Mouse (Mus musculus): ENCODE measurements around the gene A4gnt. TPM values are rescaled to one million over a fixed set of nuclear protein-coding genes. Genes with fewer than 3 reads are reported as not detected.

Gene A4gnt
- polyA plus RNA-seq, 1 experiment from 2014 or later = not detected

- 94% methylated on average over 13 of the region's 13 CpGs for WGBS
Observed at GRCm38 (mm10) chr9:99637736-99638135, 25.4 kb downstream of the A4gnt start.

GRCm38 (mm10) chr9:99639957-99640356 lies 27.7 kb downstream of the A4gnt start:
- no peak overlapping the region for H3K4me2 ChIP-seq (replicated peaks)
- H3K4me3 ChIP-seq = no peak overlapping the region
- no peaks in the 10 kb centered on the region for H3K27me3 ChIP-seq
- H3K27ac ChIP-seq = no peak overlapping the region
- 89% methylated on average over 5 of the region's 5 CpGs for WGBS
- no peak overlapping the region for H3K9ac ChIP-seq
- H3K4me1 ChIP-seq = no peaks in the 10 kb centered on the region
- no peak for ATAC-seq (ENCODE audit: low FRiP score, low read depth)
- H3K36me3 ChIP-seq = peaks cover 75% of the 10 kb centered on the region
- H3K9me3 ChIP-seq = no peaks in the 10 kb centered on the region

More at GRCm38 (mm10) chr9:99637736-99638135, 25.4 kb downstream of the A4gnt start:
- H3K4me2 ChIP-seq (replicated peaks) = no peak overlapping the region
- no peak for ATAC-seq (ENCODE audit: low FRiP score, low read depth)
- H3K4me3 ChIP-seq = no peak overlapping the region
- no peak overlapping the region for H3K27ac ChIP-seq
- no peaks in the 10 kb centered on the region for H3K4me1 ChIP-seq
- H3K36me3 ChIP-seq = peaks cover 81% of the 10 kb centered on the region
- H3K27me3 ChIP-seq = no peaks in the 10 kb centered on the region
- no peak overlapping the region for H3K9ac ChIP-seq
- no peaks in the 10 kb centered on the region for H3K9me3 ChIP-seq

- ATAC-seq (ENCODE audit: low FRiP score, low read depth) = no peak
- no peaks in the 10 kb centered on the region for H3K4me1 ChIP-seq
- H3K4me3 ChIP-seq = no peak overlapping the region
- 90% methylated on average over 6 of the region's 6 CpGs for WGBS
- H3K4me2 ChIP-seq (replicated peaks) = no peak overlapping the region
- H3K9me3 ChIP-seq = no peaks in the 10 kb centered on the region
- H3K36me3 ChIP-seq = peaks cover 76% of the 10 kb centered on the region
- no peaks in the 10 kb centered on the region for H3K27me3 ChIP-seq
- no peak overlapping the region for H3K9ac ChIP-seq
- H3K27ac ChIP-seq = no peak overlapping the region
Observed at GRCm38 (mm10) chr9:99645416-99645815, 33.1 kb downstream of the A4gnt start.

GRCm38 (mm10) chr9:99646102-99646501 lies 33.8 kb downstream of the A4gnt start:
- ATAC-seq (ENCODE audit: low FRiP score, low read depth) = no peak
- Histone ChIP-seq H3K4me2 (replicated peaks) (no peak overlapping the region), H3K27me3 (no peaks in the 10 kb centered on the region), H3K36me3 (peaks cover 83% of the 10 kb centered on the region), H3K4me1 (no peaks in the 10 kb centered on the region), H3K27ac (no peak overlapping the region), H3K4me3 (no peak overlapping the region), H3K9me3 (no peaks in the 10 kb centered on the region), H3K9ac (no peak overlapping the region)
- WGBS = 89% methylated on average over 6 of the region's 6 CpGs

GRCm38 (mm10) chr9:99660756-99661155 lies 48.5 kb downstream of the A4gnt start:
- H3K4me3 ChIP-seq = no peak overlapping the region
- H3K4me2 ChIP-seq (replicated peaks) = no peak overlapping the region
- no peaks in the 10 kb centered on the region for H3K4me1 ChIP-seq
- H3K27me3 ChIP-seq = no peaks in the 10 kb centered on the region
- no peak for ATAC-seq (ENCODE audit: low FRiP score, low read depth)
- 79% methylated on average over 10 of the region's 10 CpGs for WGBS
- H3K27ac ChIP-seq = no peak overlapping the region
- H3K36me3 ChIP-seq = peaks cover 91% of the 10 kb centered on the region
- no peak overlapping the region for H3K9ac ChIP-seq
- no peaks in the 10 kb centered on the region for H3K9me3 ChIP-seq

- ATAC-seq (ENCODE audit: low FRiP score, low read depth) = no peak
- 76% methylated on average over 16 of the region's 16 CpGs for WGBS
Observed at GRCm38 (mm10) chr9:99661606-99662166, 49.4 kb downstream of the A4gnt start.

GRCm38 (mm10) chr9:99662406-99662805 lies 50.1 kb downstream of the A4gnt start:
- no peaks in the 10 kb centered on the region for H3K4me1 ChIP-seq
- H3K4me3 ChIP-seq = no peak overlapping the region
- H3K9me3 ChIP-seq = no peaks in the 10 kb centered on the region
- no peak overlapping the region for H3K27ac ChIP-seq
- 32% methylated on average over 7 of the region's 7 CpGs for WGBS
- peak; percentile 25; the same call in 1 of the 2 replicates for ATAC-seq (ENCODE audit: low FRiP score, low read depth)
- no peak overlapping the region for H3K9ac ChIP-seq
- no peaks in the 10 kb centered on the region for H3K27me3 ChIP-seq
- H3K4me2 ChIP-seq (replicated peaks) = no peak overlapping the region
- H3K36me3 ChIP-seq = peaks cover 91% of the 10 kb centered on the region

More at GRCm38 (mm10) chr9:99661606-99662166, 49.4 kb downstream of the A4gnt start:
- Histone ChIP-seq H3K36me3 (peaks cover 91% of the 10 kb centered on the region), H3K27me3 (no peaks in the 10 kb centered on the region), H3K27ac (no peak overlapping the region), H3K9ac (no peak overlapping the region), H3K4me3 (no peak overlapping the region), H3K4me1 (no peaks in the 10 kb centered on the region), H3K4me2 (replicated peaks) (no peak overlapping the region), H3K9me3 (no peaks in the 10 kb centered on the region)

- ATAC-seq (ENCODE audit: low FRiP score, low read depth) = no peak
- WGBS = 93% methylated on average over 10 of the region's 10 CpGs
- no peaks in the 10 kb centered on the region for H3K9me3 ChIP-seq
- peaks cover 92% of the 10 kb centered on the region for H3K36me3 ChIP-seq
- H3K27me3 ChIP-seq = no peaks in the 10 kb centered on the region
- H3K4me1 ChIP-seq = no peaks in the 10 kb centered on the region
- no peak overlapping the region for H3K9ac ChIP-seq
- no peak overlapping the region for H3K4me3 ChIP-seq
- no peak overlapping the region for H3K27ac ChIP-seq
- no peak overlapping the region for H3K4me2 ChIP-seq (replicated peaks)
Observed at GRCm38 (mm10) chr9:99662887-99663286, 50.6 kb downstream of the A4gnt start.

GRCm38 (mm10) chr9:99667596-99667995 lies 55.3 kb downstream of the A4gnt start:
- no peak overlapping the region for H3K27ac ChIP-seq
- H3K9me3 ChIP-seq = peaks cover 4% of the 10 kb centered on the region; the same call in 1 of the 2 replicates
- peaks cover 91% of the 10 kb centered on the region for H3K36me3 ChIP-seq
- ATAC-seq (ENCODE audit: low FRiP score, low read depth) = no peak
- no peaks in the 10 kb centered on the region for H3K27me3 ChIP-seq
- no peaks in the 10 kb centered on the region for H3K4me1 ChIP-seq
- no peak overlapping the region for H3K9ac ChIP-seq
- no peak overlapping the region for H3K4me2 ChIP-seq (replicated peaks)
- no peak overlapping the region for H3K4me3 ChIP-seq
- WGBS = 93% methylated on average over 8 of the region's 8 CpGs

GRCm38 (mm10) chr9:99671603-99672002 lies 59.3 kb downstream of the A4gnt start:
- H3K9me3 ChIP-seq = peaks cover 4% of the 10 kb centered on the region; the same call in 1 of the 2 replicates
- ATAC-seq (ENCODE audit: low FRiP score, low read depth) = no peak
- no peak overlapping the region for H3K4me2 ChIP-seq (replicated peaks)
- WGBS = 34% methylated on average over 2 of the region's 2 CpGs
- peaks cover 59% of the 10 kb centered on the region for H3K36me3 ChIP-seq
- no peak overlapping the region for H3K27ac ChIP-seq
- H3K9ac ChIP-seq = no peak overlapping the region
- H3K27me3 ChIP-seq = no peaks in the 10 kb centered on the region
- no peaks in the 10 kb centered on the region for H3K4me1 ChIP-seq
- no peak overlapping the region for H3K4me3 ChIP-seq

Other genes starting within 250 kb of the A4gnt start
- gene Mras, start 175.1 kb upstream of the A4gnt start, polyA plus RNA-seq (2015; fragmentation: Nextera tagmentation; extraction: Ambion mirVana) = 25.8 and 29.6 TPM in 2 replicates
- gene Nme9, start 161.0 kb upstream of the A4gnt start, polyA plus RNA-seq (2015; fragmentation: Nextera tagmentation; extraction: Ambion mirVana) = not detected in 2 replicates
- 21.0 and 23.7 TPM in 2 replicates for gene Armc8, start 43.6 kb upstream of the A4gnt start, polyA plus RNA-seq (2015; fragmentation: Nextera tagmentation; extraction: Ambion mirVana)
- 30.1 and 30.8 TPM in 2 replicates for gene Dbr1, start 36.7 kb upstream of the A4gnt start, polyA plus RNA-seq (2015; fragmentation: Nextera tagmentation; extraction: Ambion mirVana)
- gene Dzip1l, start 17.0 kb downstream of the A4gnt start, polyA plus RNA-seq (2015; fragmentation: Nextera tagmentation; extraction: Ambion mirVana) = 24.5 and 26.1 TPM in 2 replicates
- gene Cldn18, start 104.8 kb downstream of the A4gnt start, polyA plus RNA-seq (2015; fragmentation: Nextera tagmentation; extraction: Ambion mirVana) = not detected in 2 replicates